Mouse (Mus musculus): ENCODE measurements around the gene Pkp4. TPM values are rescaled to one million over a fixed set of nuclear protein-coding genes. Genes with fewer than 3 reads are reported as not detected.

The Pkp4 gene
- polyA plus RNA-seq, 1 experiment from 2014 or later, result 7.6 TPM

GRCm38 (mm10) chr2:59186966-59187365 lies 26.3 kb downstream of the Pkp4 start:
- H3K36me3 ChIP-seq, result peaks cover 8% of the 10 kb centered on the region
- no peak overlapping the region for H3K27ac ChIP-seq
- no peaks in the 10 kb centered on the region for H3K9me3 ChIP-seq (replicated peaks)
- no peak for ATAC-seq
- whole genome bisulfite sequencing (ENCODE audit: insufficient replicate concordance), result 86% methylated on average over 6 of the region's 6 CpGs
- H3K4me2 ChIP-seq, result no peak overlapping the region
- 0 out of 2 replicates have a peak, but pooled peaks cover 4% of the 10 kb centered on the region for H3K4me1 ChIP-seq
- H3K27me3 ChIP-seq (replicated peaks), result no peaks in the 10 kb centered on the region
- H3K9ac ChIP-seq, result no peak overlapping the region
- H3K4me3 ChIP-seq, result no peak overlapping the region

- H3K36me3 ChIP-seq, result peaks cover 8% of the 10 kb centered on the region
- H3K27me3 ChIP-seq (replicated peaks), result no peaks in the 10 kb centered on the region
- no peak overlapping the region for H3K4me2 ChIP-seq
- H3K27ac ChIP-seq, result no peak overlapping the region
- H3K4me1 ChIP-seq, result 0 out of 2 replicates have a peak, but pooled peaks cover 4% of the 10 kb centered on the region
- H3K9ac ChIP-seq, result no peak overlapping the region
- H3K9me3 ChIP-seq (replicated peaks), result no peaks in the 10 kb centered on the region
- no peak for ATAC-seq
- 73% methylated on average over 8 of the region's 8 CpGs for WGBS (ENCODE audit: insufficient replicate concordance)
- no peak overlapping the region for H3K4me3 ChIP-seq
Observed at GRCm38 (mm10) chr2:59188306-59188705, 27.7 kb downstream of the Pkp4 start.

GRCm38 (mm10) chr2:59189661-59190185 lies 29.1 kb downstream of the Pkp4 start:
- Histone ChIP-seq H3K9me3 (replicated peaks) (no peaks in the 10 kb centered on the region), H3K4me1 (no peaks in the 10 kb centered on the region), H3K27me3 (replicated peaks) (no peaks in the 10 kb centered on the region), H3K9ac (no peak overlapping the region), H3K27ac (no peak overlapping the region), H3K4me3 (no peak overlapping the region), H3K36me3 (peaks cover 8% of the 10 kb centered on the region), H3K4me2 (no peak overlapping the region)
- 91% methylated on average over 5 of the region's 5 CpGs for WGBS (ENCODE audit: insufficient replicate concordance)
- no peak for ATAC-seq

GRCm38 (mm10) chr2:59190186-59190585 lies 29.5 kb downstream of the Pkp4 start:
- Histone ChIP-seq H3K27me3 (replicated peaks) (no peaks in the 10 kb centered on the region), H3K36me3 (peaks cover 8% of the 10 kb centered on the region), H3K9me3 (replicated peaks) (no peaks in the 10 kb centered on the region), H3K4me1 (no peaks in the 10 kb centered on the region), H3K4me2 (no peak overlapping the region), H3K27ac (no peak overlapping the region), H3K9ac (no peak overlapping the region), H3K4me3 (no peak overlapping the region)
- ATAC-seq, result no peak
- WGBS (ENCODE audit: insufficient replicate concordance), result 83% methylated on average over 10 of the region's 10 CpGs

GRCm38 (mm10) chr2:59191466-59191865 lies 30.8 kb downstream of the Pkp4 start:
- no peak overlapping the region for H3K9ac ChIP-seq
- ATAC-seq, result no peak
- H3K4me1 ChIP-seq, result no peaks in the 10 kb centered on the region
- H3K27ac ChIP-seq, result no peak overlapping the region
- H3K9me3 ChIP-seq (replicated peaks), result no peaks in the 10 kb centered on the region
- H3K4me2 ChIP-seq, result no peak overlapping the region
- no peaks in the 10 kb centered on the region for H3K27me3 ChIP-seq (replicated peaks)
- H3K36me3 ChIP-seq, result peaks cover 8% of the 10 kb centered on the region
- 76% methylated on average over 8 of the region's 8 CpGs for WGBS (ENCODE audit: insufficient replicate concordance)
- H3K4me3 ChIP-seq, result no peak overlapping the region

- no peaks in the 10 kb centered on the region for H3K4me1 ChIP-seq
- no peak overlapping the region for H3K27ac ChIP-seq
- H3K9ac ChIP-seq, result no peak overlapping the region
- ATAC-seq, result no peak
- no peak overlapping the region for H3K4me2 ChIP-seq
- H3K4me3 ChIP-seq, result no peak overlapping the region
- no peaks in the 10 kb centered on the region for H3K9me3 ChIP-seq (replicated peaks)
- H3K36me3 ChIP-seq, result no peaks in the 10 kb centered on the region
- 71% methylated on average over 5 of the region's 5 CpGs for whole genome bisulfite sequencing (ENCODE audit: insufficient replicate concordance)
- no peaks in the 10 kb centered on the region for H3K27me3 ChIP-seq (replicated peaks)
Observed at GRCm38 (mm10) chr2:59193117-59193516, 32.5 kb downstream of the Pkp4 start.

- H3K4me1 ChIP-seq, result no peaks in the 10 kb centered on the region
- H3K9me3 ChIP-seq (replicated peaks), result no peaks in the 10 kb centered on the region
- H3K27ac ChIP-seq, result no peak overlapping the region
- no peaks in the 10 kb centered on the region for H3K36me3 ChIP-seq
- ATAC-seq, result no peak
- no peak overlapping the region for H3K9ac ChIP-seq
- WGBS (ENCODE audit: insufficient replicate concordance), result 62% methylated on average over 4 of the region's 4 CpGs
- H3K27me3 ChIP-seq (replicated peaks), result no peaks in the 10 kb centered on the region
- no peak overlapping the region for H3K4me2 ChIP-seq
- H3K4me3 ChIP-seq, result no peak overlapping the region
Observed at GRCm38 (mm10) chr2:59197156-59197555, 36.5 kb downstream of the Pkp4 start.

GRCm38 (mm10) chr2:59199476-59199976 lies 38.9 kb downstream of the Pkp4 start:
- no peak overlapping the region for H3K4me2 ChIP-seq
- H3K9me3 ChIP-seq (replicated peaks), result no peaks in the 10 kb centered on the region
- ATAC-seq, result no peak
- no peaks in the 10 kb centered on the region for H3K27me3 ChIP-seq (replicated peaks)
- H3K36me3 ChIP-seq, result no peaks in the 10 kb centered on the region
- no peak overlapping the region for H3K9ac ChIP-seq
- H3K27ac ChIP-seq, result no peak overlapping the region
- 87% methylated on average over 5 of the region's 5 CpGs for WGBS (ENCODE audit: insufficient replicate concordance)
- peaks cover 6% of the 10 kb centered on the region; the same call in 1 of the 2 replicates for H3K4me1 ChIP-seq
- H3K4me3 ChIP-seq, result no peak overlapping the region

- H3K27me3 ChIP-seq (replicated peaks), result no peaks in the 10 kb centered on the region
- no peak overlapping the region for H3K4me3 ChIP-seq
- WGBS (ENCODE audit: insufficient replicate concordance), result 81% methylated on average over 3 of the region's 3 CpGs
- no peak overlapping the region for H3K27ac ChIP-seq
- H3K36me3 ChIP-seq, result no peaks in the 10 kb centered on the region
- H3K4me1 ChIP-seq, result peaks cover 6% of the 10 kb centered on the region; the same call in 1 of the 2 replicates
- no peak overlapping the region for H3K4me2 ChIP-seq
- ATAC-seq, result no peak
- no peaks in the 10 kb centered on the region for H3K9me3 ChIP-seq (replicated peaks)
- H3K9ac ChIP-seq, result no peak overlapping the region
Observed at GRCm38 (mm10) chr2:59200511-59200910, 39.9 kb downstream of the Pkp4 start.

GRCm38 (mm10) chr2:59202930-59203329 lies 42.3 kb downstream of the Pkp4 start:
- no peak overlapping the region for H3K4me3 ChIP-seq
- H3K4me2 ChIP-seq, result no peak overlapping the region
- 56% methylated on average over 5 of the region's 5 CpGs for WGBS (ENCODE audit: insufficient replicate concordance)
- no peaks in the 10 kb centered on the region for H3K36me3 ChIP-seq
- no peak overlapping the region for H3K9ac ChIP-seq
- no peak overlapping the region for H3K27ac ChIP-seq
- no peaks in the 10 kb centered on the region for H3K9me3 ChIP-seq (replicated peaks)
- H3K4me1 ChIP-seq, result peaks cover 12% of the 10 kb centered on the region
- H3K27me3 ChIP-seq (replicated peaks), result no peaks in the 10 kb centered on the region
- no peak for ATAC-seq

- no peaks in the 10 kb centered on the region for H3K36me3 ChIP-seq
- H3K4me3 ChIP-seq, result no peak overlapping the region
- H3K9ac ChIP-seq, result no peak overlapping the region
- H3K27me3 ChIP-seq (replicated peaks), result no peaks in the 10 kb centered on the region
- 57% methylated on average over 3 of the region's 3 CpGs for WGBS (ENCODE audit: insufficient replicate concordance)
- no peak overlapping the region for H3K4me2 ChIP-seq
- no peaks in the 10 kb centered on the region for H3K9me3 ChIP-seq (replicated peaks)
- no peak overlapping the region for H3K27ac ChIP-seq
- no peak for ATAC-seq
- H3K4me1 ChIP-seq, result peaks cover 12% of the 10 kb centered on the region
Observed at GRCm38 (mm10) chr2:59203627-59204425, 43.2 kb downstream of the Pkp4 start.

GRCm38 (mm10) chr2:59205092-59205491 lies 44.4 kb downstream of the Pkp4 start:
- Histone ChIP-seq H3K9me3 (replicated peaks) (no peaks in the 10 kb centered on the region), H3K27me3 (replicated peaks) (no peaks in the 10 kb centered on the region), H3K9ac (no peak overlapping the region), H3K4me2 (no peak overlapping the region), H3K4me3 (no peak overlapping the region), H3K4me1 (peaks cover 12% of the 10 kb centered on the region), H3K36me3 (no peaks in the 10 kb centered on the region), H3K27ac (no peak overlapping the region)
- WGBS (ENCODE audit: insufficient replicate concordance), result 83% methylated on average over 9 of the region's 9 CpGs
- no peak for ATAC-seq
